Mouse (Mus musculus) embryonic facial prominence, embryonic 12.5 days (tissue): ENCODE measurements around the gene Hsd3b2. TPM values are rescaled to one million over a fixed set of nuclear protein-coding genes. Genes with fewer than 3 reads are reported as not detected.
"Not testable (repeated sequence)": the region's sequence is repeated elsewhere in the genome, so short reads cannot be mapped to it uniquely, and the experiment has no call there.

Source experiments
- ATAC-seq: fragments of 200-750 bp; cut with Nextera tagmentation; 2 replicates; pipeline ENCODE4 v1.8.0; 2017; ENCODE audit not compliant: insufficient number of reproducible peaks, insufficient read depth, low FRiP score, low TSS enrichment
- H3K27ac ChIP-seq: fragments of 300-500 bp; sonication (generic); 2 replicates; pipeline ENCODE4 v1.5.1; 2016; ENCODE audit warnings: mild to moderate bottlenecking
- H3K27me3 ChIP-seq: fragments of 300-500 bp; sonication (generic); 2 replicates; pipeline ENCODE4 v1.6.1; 2016; ENCODE audit warnings: mild to moderate bottlenecking, moderate library complexity
- H3K36me3 ChIP-seq: fragments of 300-500 bp; sonication (generic); 2 replicates; pipeline ENCODE4 v1.6.1; 2016; ENCODE audit warnings: mild to moderate bottlenecking
- H3K4me1 ChIP-seq: fragments of 300-500 bp; sonication (generic); 2 replicates; pipeline ENCODE4 v1.6.1; 2016
- H3K4me2 ChIP-seq: fragments of 300-500 bp; sonication (generic); replicated peaks from 2 replicates; pipeline ENCODE4 v1.6.1; 2016; ENCODE audit warnings: mild to moderate bottlenecking, moderate library complexity
- H3K4me3 ChIP-seq: fragments of 300-500 bp; sonication (generic); 2 replicates; pipeline ENCODE4 v1.5.1; 2016; ENCODE audit warnings: mild to moderate bottlenecking
- H3K9ac ChIP-seq: fragments of 300-500 bp; sonication (generic); 2 replicates; pipeline ENCODE4 v1.6.1; 2016; ENCODE audit warnings: mild to moderate bottlenecking, moderate library complexity
- H3K9me3 ChIP-seq: fragments of 300-500 bp; sonication (generic); 2 replicates; pipeline ENCODE4 v1.6.1; 2016; ENCODE audit warnings: mild to moderate bottlenecking, moderate library complexity
- WGBS: fragments of 180-500 bp; shearing (Covaris S2); methylation state at CpG from one replicate; pipeline ENCODE4 v1.1.7; 2016; 5-methylcytosine and 5-hydroxymethylcytosine counted together
- polyA plus RNA-seq: library from polyadenylated mRNA; unstranded; fragments of >200 nt; fragmentation: Nextera tagmentation; extraction: Ambion mirVana; gene quantifications from 2 replicates; pipeline ENCODE4 v1.2.1, GENCODE M21; 2016

The Hsd3b2 gene
- not detected in 2 replicates for polyA plus RNA-seq

DNA sequence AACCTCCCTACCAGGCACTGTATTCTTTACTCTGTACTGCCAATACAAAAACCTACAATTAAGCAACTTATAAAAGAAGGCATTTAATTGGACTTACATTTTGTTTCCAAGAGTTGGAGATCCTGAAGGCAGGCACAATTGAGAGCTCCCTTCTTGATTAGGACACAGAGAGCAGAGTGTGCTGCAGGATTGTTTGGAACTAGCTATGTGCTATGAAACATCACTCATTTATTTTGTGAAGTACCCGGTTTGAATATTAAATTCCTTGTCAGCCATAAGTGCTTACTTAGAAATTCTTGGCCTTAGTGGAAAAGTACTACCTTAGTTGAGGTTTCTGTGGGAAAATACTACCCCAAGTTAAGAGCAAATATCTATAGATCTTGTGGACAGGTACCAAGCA lies at the start of gene Hsd3b2:
Hsd3b2 (minus strand) TSS at position 168 of the 400 bp plus-strand sequence.
- Histone ChIP-seq H3K4me2 (no peak within 1 kb of the TSS), H3K9me3 (no peaks in the 10 kb centered on the region), H3K27me3 (no peaks in the 10 kb centered on the region), H3K27ac (no peak within 1 kb of the TSS), H3K9ac (no peak within 1 kb of the TSS), H3K4me3 (no peak within 1 kb of the TSS), H3K36me3 (no peaks in the 10 kb centered on the region), H3K4me1 (no peaks in the 10 kb centered on the region)
- no peak for ATAC-seq
- 78% methylated on average over 1 of the region's 1 CpGs for WGBS

- no peak overlapping the region for H3K27ac ChIP-seq
- H3K4me3 ChIP-seq: no peak overlapping the region
- no peaks in the 10 kb centered on the region for H3K4me1 ChIP-seq
- H3K27me3 ChIP-seq: no peaks in the 10 kb centered on the region
- ATAC-seq: no peak
- H3K4me2 ChIP-seq: no peak overlapping the region
- no peaks in the 10 kb centered on the region for H3K36me3 ChIP-seq
- H3K9ac ChIP-seq: no peak overlapping the region
- no peaks in the 10 kb centered on the region for H3K9me3 ChIP-seq
Measured at GRCm38 (mm10) chr3:98764155-98764554, 39.8 kb upstream of the Hsd3b2 start.

GRCm38 (mm10) chr3:98756836-98757235 lies 32.5 kb upstream of the Hsd3b2 start:
- Histone ChIP-seq H3K27ac (no peak overlapping the region), H3K4me1 (no peaks in the 10 kb centered on the region), H3K27me3 (no peaks in the 10 kb centered on the region), H3K36me3 (no peaks in the 10 kb centered on the region), H3K4me2 (no peak overlapping the region), H3K4me3 (no peak overlapping the region), H3K9ac (no peak overlapping the region), H3K9me3 (no peaks in the 10 kb centered on the region)
- WGBS: 83% methylated on average over 3 of the region's 3 CpGs
- no peak for ATAC-seq

DNA sequence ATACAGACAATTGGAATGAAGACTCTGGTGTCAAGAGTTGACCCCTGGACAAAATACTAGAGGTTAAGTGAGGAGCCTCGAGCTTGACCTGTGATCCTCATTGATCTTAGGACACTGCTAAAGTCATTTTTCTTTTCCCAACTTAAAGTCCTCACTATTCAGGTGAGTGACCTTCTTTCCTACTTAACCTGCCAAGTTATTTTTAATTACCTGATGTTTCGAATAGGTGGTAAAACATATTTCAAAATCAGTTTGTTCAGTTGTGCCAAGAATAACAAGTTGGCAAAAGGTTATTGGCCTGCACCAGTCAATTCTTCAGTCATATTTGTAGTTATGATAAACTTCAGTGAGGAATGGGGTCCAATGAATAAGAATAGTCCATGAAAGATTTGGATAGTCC lies 27.8 kb upstream of the Hsd3b2 start:
- Histone ChIP-seq H3K27me3 (no peaks in the 10 kb centered on the region), H3K9ac (no peak overlapping the region), H3K4me3 (no peak overlapping the region), H3K36me3 (no peaks in the 10 kb centered on the region), H3K9me3 (no peaks in the 10 kb centered on the region), H3K27ac (no peak overlapping the region), H3K4me2 (no peak overlapping the region), H3K4me1 (no peaks in the 10 kb centered on the region)
- 69% methylated on average over 2 of the region's 2 CpGs for WGBS
- ATAC-seq: no peak

- 32% methylated on average over 1 of the region's 1 CpGs for WGBS
- not testable (repeated sequence) for ATAC-seq, H3K4me2 ChIP-seq, H3K9me3 ChIP-seq, H3K27ac ChIP-seq, H3K4me3 ChIP-seq, H3K27me3 ChIP-seq, H3K9ac ChIP-seq, H3K36me3 ChIP-seq, H3K4me1 ChIP-seq
Measured at GRCm38 (mm10) chr3:98741043-98741442, 16.7 kb upstream of the Hsd3b2 start.

GRCm38 (mm10) chr3:98734340-98734739 lies 10.0 kb upstream of the Hsd3b2 start:
- no peak overlapping the region for H3K4me3 ChIP-seq
- no peaks in the 10 kb centered on the region for H3K9me3 ChIP-seq
- H3K4me2 ChIP-seq: no peak overlapping the region
- no peaks in the 10 kb centered on the region for H3K36me3 ChIP-seq
- WGBS: 47% methylated on average over 4 of the region's 4 CpGs
- no peaks in the 10 kb centered on the region for H3K27me3 ChIP-seq
- H3K4me1 ChIP-seq: no peaks in the 10 kb centered on the region
- no peak for ATAC-seq
- no peak overlapping the region for H3K9ac ChIP-seq
- no peak overlapping the region for H3K27ac ChIP-seq

DNA sequence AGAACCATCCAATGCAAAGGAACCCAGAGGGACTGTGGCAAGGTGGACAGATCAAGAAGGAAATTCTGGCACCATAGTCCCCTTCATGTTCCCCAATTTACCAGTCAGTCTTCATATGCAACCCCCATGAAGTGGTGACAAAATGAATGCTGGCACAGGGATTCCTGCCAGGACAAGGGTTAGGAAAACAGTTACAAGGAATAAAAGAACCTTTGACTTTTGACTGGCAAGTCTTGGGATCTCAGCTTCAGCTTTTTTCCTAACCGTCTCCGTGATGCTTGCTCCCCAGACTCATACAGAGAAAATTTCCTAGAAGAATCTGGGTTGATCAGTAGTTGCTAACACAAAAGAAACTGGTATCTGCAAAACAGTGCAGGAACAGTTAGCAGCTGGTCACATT lies 9.4 kb upstream of the Hsd3b2 start:
- H3K27ac ChIP-seq: no peak overlapping the region
- no peaks in the 10 kb centered on the region for H3K36me3 ChIP-seq
- no peaks in the 10 kb centered on the region for H3K4me1 ChIP-seq
- WGBS: 80% methylated on average over 2 of the region's 2 CpGs
- H3K9me3 ChIP-seq: no peaks in the 10 kb centered on the region
- no peak overlapping the region for H3K4me2 ChIP-seq
- no peak overlapping the region for H3K9ac ChIP-seq
- ATAC-seq: no peak
- H3K27me3 ChIP-seq: no peaks in the 10 kb centered on the region
- no peak overlapping the region for H3K4me3 ChIP-seq

DNA sequence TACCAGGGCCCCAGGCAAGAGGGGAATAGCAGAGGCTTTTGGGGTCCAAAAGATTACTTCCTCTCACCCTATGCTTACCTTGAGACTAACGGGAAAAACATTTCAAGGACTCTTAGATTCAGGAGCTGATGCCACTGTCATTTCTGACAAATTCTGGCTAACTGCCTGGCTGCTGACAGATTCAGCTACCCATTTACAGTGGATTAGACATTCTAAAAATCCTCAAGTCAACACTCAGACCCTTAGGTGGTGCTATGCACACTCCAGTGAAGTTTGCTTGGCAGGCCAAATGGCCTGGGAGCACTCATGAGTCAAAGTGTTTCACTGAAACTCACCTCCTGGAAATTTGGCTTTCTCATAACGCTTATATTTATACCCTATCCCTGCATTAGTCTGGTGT lies 1.9 kb upstream of the Hsd3b2 start:
- Histone ChIP-seq H3K4me3 (no peak overlapping the region), H3K4me1 (no peaks in the 10 kb centered on the region), H3K4me2 (no peak overlapping the region), H3K9me3 (no peaks in the 10 kb centered on the region), H3K27me3 (no peaks in the 10 kb centered on the region), H3K27ac (no peak overlapping the region), H3K9ac (no peak overlapping the region), H3K36me3 (no peaks in the 10 kb centered on the region)
- no peak for ATAC-seq
- WGBS: 81% methylated on average over 2 of the region's 2 CpGs

DNA sequence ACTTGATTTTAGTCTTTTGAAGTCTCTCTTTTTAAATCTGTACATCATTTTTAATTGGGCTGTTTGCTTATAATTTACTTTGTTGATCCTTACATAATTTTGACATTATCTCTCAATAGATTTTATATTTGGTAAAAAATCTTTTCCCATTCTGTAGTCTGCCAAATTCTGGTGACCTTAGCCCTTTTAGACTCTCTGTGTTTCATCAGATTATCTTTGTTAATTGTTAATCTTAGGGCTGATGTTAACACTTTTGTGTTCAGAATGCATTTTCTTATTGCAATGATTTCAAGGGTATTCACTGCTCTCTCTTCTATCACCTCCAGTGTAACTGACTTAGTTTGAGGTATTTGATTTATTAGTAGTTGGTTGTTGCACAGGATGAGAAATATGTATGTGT lies 3.6 kb downstream of the Hsd3b2 start:
- Histone ChIP-seq H3K27ac (no peak overlapping the region), H3K27me3 (no peaks in the 10 kb centered on the region), H3K4me1 (no peaks in the 10 kb centered on the region), H3K4me3 (no peak overlapping the region), H3K9ac (no peak overlapping the region), H3K9me3 (no peaks in the 10 kb centered on the region), H3K4me2 (no peak overlapping the region), H3K36me3 (no peaks in the 10 kb centered on the region)
- no peak for ATAC-seq

- H3K36me3 ChIP-seq: no peaks in the 10 kb centered on the region
- H3K9me3 ChIP-seq: no peaks in the 10 kb centered on the region
- no peak overlapping the region for H3K4me2 ChIP-seq
- H3K9ac ChIP-seq: no peak overlapping the region
- H3K4me1 ChIP-seq: no peaks in the 10 kb centered on the region
- ATAC-seq: no peak
- 57% methylated on average over 1 of the region's 1 CpGs for WGBS
- H3K27me3 ChIP-seq: no peaks in the 10 kb centered on the region
- no peak overlapping the region for H3K27ac ChIP-seq
- no peak overlapping the region for H3K4me3 ChIP-seq
Measured at GRCm38 (mm10) chr3:98682401-98682800, 41.9 kb downstream of the Hsd3b2 start.

DNA sequence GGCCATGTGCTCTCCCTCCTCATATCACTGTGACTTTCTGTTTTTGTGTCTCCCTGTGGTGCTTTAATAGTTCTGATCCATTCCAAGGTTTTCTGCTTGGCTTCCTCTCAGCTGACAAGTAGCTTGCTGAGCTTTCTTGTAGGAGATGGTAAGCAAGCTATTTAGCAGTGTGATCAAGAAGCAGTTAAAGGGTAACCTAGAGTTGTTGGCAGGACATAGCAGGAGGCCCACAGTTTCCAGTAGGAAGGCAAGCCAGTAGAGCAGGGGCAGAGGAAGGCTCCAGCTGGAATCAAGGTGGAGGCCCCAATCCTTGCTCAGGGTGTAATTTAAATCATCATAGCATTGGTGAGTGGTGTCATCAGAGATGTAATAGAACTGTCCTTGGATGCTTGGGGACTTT lies 43.6 kb downstream of the Hsd3b2 start:
- Histone ChIP-seq H3K4me2 (no peak overlapping the region), H3K9me3 (no peaks in the 10 kb centered on the region), H3K27me3 (no peaks in the 10 kb centered on the region), H3K27ac (no peak overlapping the region), H3K4me3 (no peak overlapping the region), H3K9ac (no peak overlapping the region), H3K4me1 (no peaks in the 10 kb centered on the region), H3K36me3 (no peaks in the 10 kb centered on the region)
- no peak for ATAC-seq
